7 mouse cellular contexts compared by ENCODE assay signal in the genomic region with DNA sequence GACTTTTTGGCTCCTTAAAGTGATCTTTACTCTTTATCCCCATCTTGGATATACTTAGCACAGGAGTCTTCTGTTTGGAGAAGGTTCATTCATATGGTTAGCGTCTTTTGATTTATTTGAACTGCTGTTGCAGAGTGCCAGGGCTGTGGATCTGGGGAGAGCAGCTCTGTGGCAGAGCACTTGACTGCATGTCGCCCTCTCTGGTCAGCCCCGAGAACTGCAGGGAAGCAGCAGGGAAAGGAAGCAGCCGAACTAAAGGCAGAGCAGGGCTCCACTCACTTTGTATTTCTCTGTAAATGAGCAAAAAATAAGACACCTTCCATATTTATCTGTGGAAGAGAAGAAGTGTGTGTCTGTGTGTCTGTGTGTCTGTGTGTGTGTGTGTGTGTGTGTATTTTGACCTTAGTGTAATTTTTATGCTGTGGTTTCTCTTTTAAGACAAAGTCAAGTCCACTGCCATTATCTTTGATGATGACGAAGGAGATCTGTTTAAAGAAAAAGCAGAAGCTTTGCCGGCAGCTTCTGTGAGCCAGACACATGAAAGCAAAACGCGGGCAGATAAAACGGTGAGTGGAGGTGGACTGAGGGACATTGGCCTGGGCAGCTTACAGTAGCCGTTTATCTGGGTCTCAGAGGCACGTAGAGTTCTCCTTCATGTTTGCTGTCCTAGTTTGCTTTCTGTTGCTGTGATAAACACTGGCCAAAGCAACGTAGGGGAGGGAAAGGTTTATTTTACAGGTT. TPM values are rescaled to one million over a fixed set of nuclear protein-coding genes. Genes with fewer than 3 reads are reported as not detected.
DNase-seq lines count a peak whose midpoint lies in the region; ATAC-seq and TF ChIP-seq lines count a peak whose summit lies in the region.

No protein-coding gene starts in this region.

- peak; percentile 84 for ATAC-seq in granulocyte monocyte progenitor cell, adult 5-6 weeks (replicated peaks; ENCODE audit: poor library complexity, severe bottlenecking)

- H3K4me3 ChIP-seq in E14TG2a.4 (replicated peaks; ENCODE audit: low read length) = no peak overlapping the region
- H3K4me3 ChIP-seq in cortical plate, adult 2 months (ENCODE audit: insufficient read depth, low read length) = no peak overlapping the region

- no peak for TF ChIP-seq POLR2A in cortical plate, adult 2 months (IDR thresholded peaks at IDR 0.05; ENCODE audit: extremely low read depth, insufficient read depth, low read length)

- TF ChIP-seq CTCF in E14TG2a.4 (conservative IDR thresholded peaks at IDR 0.05; ENCODE audit: low read length) = peak; percentile 97
- peak; percentile 93 for TF ChIP-seq CTCF in cortical plate, adult 2 months (IDR thresholded peaks at IDR 0.05; ENCODE audit: extremely low read depth, insufficient read depth, low read length)

- H3K9me3 ChIP-seq in E14TG2a.4 (ENCODE audit: low read length) = no peaks in the 10 kb centered on the region

- H3K27ac ChIP-seq in cortical plate, adult 2 months (ENCODE audit: insufficient read depth, low read length) = no peak overlapping the region

- no peaks in the 10 kb centered on the region for H3K27me3 ChIP-seq in E14TG2a.4 (ENCODE audit: insufficient read depth, low read length)

- H3K4me1 ChIP-seq in E14TG2a.4 (replicated peaks; ENCODE audit: low read depth, low read length) = no peaks in the 10 kb centered on the region
- no peaks in the 10 kb centered on the region; the same call in 1 of the 2 replicates for H3K4me1 ChIP-seq in cortical plate, adult 2 months (ENCODE audit: control insufficient read depth, insufficient read depth, low read length)

- DNase-seq in adipocyte (ENCODE audit: low spot score) = peak; percentile 83
- DNase-seq in layer of hippocampus, adult 9-11 months = peak; percentile 79
- DNase-seq in lung, postnatal 10 days = peak; percentile 80
- peak; percentile 76 for DNase-seq in right cerebral cortex, postnatal 25 days

- peaks cover 95% of the 10 kb centered on the region for H3K36me3 ChIP-seq in E14TG2a.4 (ENCODE audit: insufficient read depth, low read length)

RNA-seq across cellular contexts. Expression of a gene that starts 21.1 kb away (rescaled TPM):
- polyA plus RNA-seq in cortical plate, adult 2 months (2012; rRNA removed) = 115 and 121 TPM in 2 replicates
- total RNA-seq in granulocyte monocyte progenitor cell, adult 5-6 weeks (2014; fragmentation: Nextera tagmentation) = 54.8 and 62.2 TPM in 2 replicates
- total RNA-seq in granulocyte monocyte progenitor cell, adult 5-6 weeks (2017) = 49.0 and 53.3 TPM in 2 replicates

RNA-seq across cellular contexts. Expression of a gene that starts 35.1 kb away (rescaled TPM):
- 6.0 and 6.1 TPM in 2 replicates for polyA plus RNA-seq in cortical plate, adult 2 months (2012; rRNA removed)
- total RNA-seq in granulocyte monocyte progenitor cell, adult 5-6 weeks (2014; fragmentation: Nextera tagmentation) = 19.9 and 32.7 TPM in 2 replicates
- total RNA-seq in granulocyte monocyte progenitor cell, adult 5-6 weeks (2017) = 15.3 and 16.3 TPM in 2 replicates

RNA-seq across cellular contexts. Expression of a gene that starts 35.7 kb away (rescaled TPM):
- polyA plus RNA-seq in cortical plate, adult 2 months (2012; rRNA removed) = 48.4 and 48.7 TPM in 2 replicates
- 5.4 and 13.1 TPM in 2 replicates for total RNA-seq in granulocyte monocyte progenitor cell, adult 5-6 weeks (2014; fragmentation: Nextera tagmentation)
- total RNA-seq in granulocyte monocyte progenitor cell, adult 5-6 weeks (2017) = 8.2 and 9.9 TPM in 2 replicates
